In genomic region chr1:38626739-38627661, GRCm38 (mm10) we compare ENCODE assay signal across 8 mouse cellular contexts. TPM values are rescaled to one million over a fixed set of nuclear protein-coding genes. Genes with fewer than 3 reads are reported as not detected.
DNase-seq lines count a peak whose midpoint lies in the region; ATAC-seq lines count a peak whose summit lies in the region.

No protein-coding gene starts in this region.

- H3K4me2 ChIP-seq in forebrain, embryonic 15.5 days (replicated peaks): peak overlapping the region; percentile 78
- H3K4me2 ChIP-seq in hindbrain, embryonic 11.5 days (replicated peaks; ENCODE audit: low read depth, low read length): peak overlapping the region; percentile 78

- no peaks in the 10 kb centered on the region for H3K9me3 ChIP-seq in forebrain, embryonic 15.5 days
- H3K9me3 ChIP-seq in hindbrain, embryonic 11.5 days (ENCODE audit: control insufficient read depth, low read length): no peaks in the 10 kb centered on the region

- ATAC-seq in forebrain, embryonic 15.5 days (replicated peaks): peak; percentile 87
- peak; percentile 82 for ATAC-seq in hindbrain, embryonic 11.5 days (ENCODE audit: low FRiP score)
- ATAC-seq in megakaryocyte, adult 5-6 weeks (ENCODE audit: poor library complexity, severe bottlenecking): peak; percentile 63
- no peak for ATAC-seq in erythroid progenitor cell, adult 5-6 weeks (replicated peaks; ENCODE audit: low FRiP score, poor library complexity, severe bottlenecking)

- H3K27me3 ChIP-seq in forebrain, embryonic 15.5 days: no peaks in the 10 kb centered on the region
- H3K27me3 ChIP-seq in hindbrain, embryonic 11.5 days (ENCODE audit: control insufficient read depth, insufficient read depth, low read length): no peaks in the 10 kb centered on the region

- intact Hi-C loops in left cerebral cortex, postnatal 14 days (cut with DNase I): loop anchor here (2.0 to 10.0 kb wide), 4 partner anchors 138 to 442 kb away; no protein-coding TSS in a partner anchor

- WGBS in forebrain, embryonic 15.5 days: under 1% methylated on average over 105 of the region's 133 CpGs
- WGBS in hindbrain, embryonic 11.5 days: under 1% methylated on average over 43 of the region's 133 CpGs

- peak overlapping the region; percentile 97 for H3K27ac ChIP-seq in forebrain, embryonic 15.5 days (replicated peaks)
- H3K27ac ChIP-seq in hindbrain, embryonic 11.5 days (ENCODE audit: low read depth, low read length): peak overlapping the region; percentile 98

- DNase-seq in Muller cell, postnatal 12 days (ENCODE audit: inconsistent ontology term): peak; percentile 83
- DNase-seq in cerebellum, adult 11 months: peak; percentile 60
- DNase-seq in hindbrain, embryonic 11.5 days (ENCODE audit: low spot score): peak; percentile 82
- peak; percentile 20 to 69 for DNase-seq in left cerebral cortex, postnatal 14 days (ENCODE audit: low spot score in 2 of 2)
- DNase-seq in right cerebral cortex, postnatal 10 days (ENCODE audit: low spot score in 2 of 2): peak; percentile 75 to 76

- peak overlapping the region; percentile 96 for H3K9ac ChIP-seq in forebrain, embryonic 15.5 days (replicated peaks)
- peak overlapping the region; percentile 92 for H3K9ac ChIP-seq in hindbrain, embryonic 11.5 days (ENCODE audit: low read depth, low read length)

- H3K4me1 ChIP-seq in forebrain, embryonic 15.5 days: peaks cover 65% of the 10 kb centered on the region
- H3K4me1 ChIP-seq in hindbrain, embryonic 11.5 days (replicated peaks; ENCODE audit: control insufficient read depth, insufficient read depth, low read length): peaks cover 14% of the 10 kb centered on the region

- H3K4me3 ChIP-seq in forebrain, embryonic 15.5 days: peak overlapping the region; percentile 99
- peak overlapping the region; percentile 93 for H3K4me3 ChIP-seq in hindbrain, embryonic 11.5 days (ENCODE audit: low read depth, low read length)

- H3K36me3 ChIP-seq in forebrain, embryonic 15.5 days: no peaks in the 10 kb centered on the region
- no peaks in the 10 kb centered on the region for H3K36me3 ChIP-seq in hindbrain, embryonic 11.5 days (ENCODE audit: control insufficient read depth, insufficient read depth, low read length)

RNA-seq across cellular contexts. Expression of gene Aff3, which starts 37.8 kb away (rescaled TPM):
- polyA plus RNA-seq in forebrain, embryonic 15.5 days (2015; fragmentation: Nextera tagmentation; extraction: Ambion mirVana): 36.9 and 43.7 TPM in 2 replicates
- polyA plus RNA-seq in hindbrain, embryonic 11.5 days (2014; fragmentation: Nextera tagmentation; extraction: Ambion mirVana): 19.7 and 25.6 TPM in 2 replicates
- total RNA-seq in left cerebral cortex, postnatal 14 days (2021): 10 to 100 TPM; 82.9 to 86.5 TPM
- 2.2 and 2.6 TPM in 2 replicates for total RNA-seq in megakaryocyte, adult 5-6 weeks (2015)
- total RNA-seq in megakaryocyte, adult 5-6 weeks (2017): 2.2 and 2.4 TPM in 2 replicates
- 6.8 and 9.6 TPM in 2 replicates for total RNA-seq in erythroid progenitor cell, adult 5-6 weeks (2015; ENCODE audit: low replicate concordance)
- total RNA-seq in erythroid progenitor cell, adult 5-6 weeks (2017; ENCODE audit: low replicate concordance): 4.0 and 5.0 TPM in 2 replicates

Comparison
In these comparisons a context has a peak if more than half of its experiments do, and no peak if none do; other contexts are left out.
1. RNA of gene Aff3, which starts 37.8 kb away (total RNA-seq): 82.9 to 86.5 TPM in left cerebral cortex, postnatal 14 days; 4.0 to 9.6 TPM in erythroid progenitor cell, adult 5-6 weeks and 2.2 to 2.6 TPM in megakaryocyte, adult 5-6 weeks; every median in the first group is over 4 times any median in the second.
2. Peak in every context shown above with its lines, with median percentiles within 50 percentile points of each other: DNase-seq.